Mouse (Mus musculus): Measurements from ENCODE around the gene Cped1.
"Not testable (repeated sequence)": the region's sequence is repeated elsewhere in the genome, so short reads cannot be mapped to it uniquely, and the experiment has no call there.

The Cped1 gene

DNA sequence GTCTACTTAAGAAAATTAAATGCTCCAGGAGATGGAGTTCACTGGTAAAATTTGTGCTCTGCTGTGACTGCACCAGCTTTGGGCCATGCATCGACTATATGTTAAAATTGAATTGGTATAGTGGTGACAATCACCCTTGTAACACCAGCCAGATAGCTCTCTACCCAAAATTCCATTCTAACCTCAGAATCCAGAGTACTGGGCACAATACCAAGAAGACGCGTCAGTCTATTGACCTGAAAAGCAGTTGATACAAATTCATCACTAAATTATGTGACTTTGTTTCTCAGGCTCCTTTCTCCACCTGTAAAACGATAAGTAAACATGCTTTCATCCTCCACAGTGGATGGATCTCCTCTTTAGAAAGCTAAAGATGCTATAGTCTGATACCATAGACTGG lies 238.6 kb downstream of the Cped1 start:
- DNase-seq (ENCODE audit: low read depth, low spot score): no peak

DNA sequence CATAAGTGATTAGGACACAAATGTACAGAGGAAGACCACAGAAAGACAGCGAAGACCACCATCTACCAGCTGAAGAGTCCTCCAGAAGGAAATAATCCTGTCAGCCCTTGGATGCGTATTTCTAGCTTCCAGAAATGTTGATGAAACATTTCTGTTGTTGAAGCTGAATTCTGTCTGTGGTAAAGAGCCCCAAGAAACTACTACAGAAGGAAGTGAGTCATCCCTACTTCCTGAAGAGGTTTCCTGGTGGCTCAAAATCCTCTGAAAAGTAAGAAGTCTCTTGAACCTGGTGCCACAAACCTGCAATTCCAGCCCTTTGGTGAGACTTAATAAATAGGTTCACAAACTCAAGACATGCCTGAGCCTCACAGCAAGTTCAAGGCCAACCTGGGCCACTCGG lies 245.5 kb downstream of the Cped1 start:
- no peak for DNase-seq (ENCODE audit: low read depth, low spot score)

DNA sequence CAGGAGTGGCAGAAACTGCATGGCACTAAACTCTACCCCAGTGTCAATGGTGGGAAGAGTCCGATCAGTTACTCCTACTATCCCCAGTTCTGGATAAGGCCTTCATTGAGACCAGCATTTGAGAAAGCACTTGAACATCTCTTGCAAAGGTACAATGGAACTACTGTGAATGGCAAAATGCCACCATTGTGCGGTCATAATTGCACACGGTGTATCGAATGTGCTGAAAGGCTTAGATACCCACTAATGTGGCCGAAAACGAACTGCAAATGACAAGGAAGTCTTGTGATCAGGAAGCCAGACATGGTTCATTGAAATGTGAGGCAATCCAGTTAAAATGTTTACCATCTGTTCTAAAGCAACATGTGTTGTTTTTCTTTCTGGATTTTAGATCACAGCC lies 247.8 kb downstream of the Cped1 start:
- DNase-seq (ENCODE audit: low read depth, low spot score): no peak

DNA sequence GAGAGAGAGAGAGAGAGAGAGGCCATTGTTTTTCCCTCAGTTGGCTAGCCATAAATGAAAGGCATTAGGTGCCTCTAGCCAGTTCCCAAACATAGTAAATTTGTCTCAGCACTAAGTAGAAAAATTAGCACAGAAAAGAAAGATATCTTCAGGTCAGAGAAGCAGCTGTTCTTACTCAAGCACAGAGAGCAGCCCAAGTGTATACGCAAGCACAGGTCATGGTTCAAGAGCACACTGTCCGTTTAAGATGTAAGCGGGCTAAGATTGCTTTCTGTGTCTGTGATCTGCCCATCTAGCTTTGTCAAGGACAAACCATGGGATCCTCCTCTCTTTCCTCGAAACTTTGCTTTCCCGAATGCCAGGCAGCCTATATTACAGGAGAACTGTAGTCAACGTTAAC lies 249.4 kb downstream of the Cped1 start:
- DNase-seq (ENCODE audit: low read depth, low spot score): no peak

DNA sequence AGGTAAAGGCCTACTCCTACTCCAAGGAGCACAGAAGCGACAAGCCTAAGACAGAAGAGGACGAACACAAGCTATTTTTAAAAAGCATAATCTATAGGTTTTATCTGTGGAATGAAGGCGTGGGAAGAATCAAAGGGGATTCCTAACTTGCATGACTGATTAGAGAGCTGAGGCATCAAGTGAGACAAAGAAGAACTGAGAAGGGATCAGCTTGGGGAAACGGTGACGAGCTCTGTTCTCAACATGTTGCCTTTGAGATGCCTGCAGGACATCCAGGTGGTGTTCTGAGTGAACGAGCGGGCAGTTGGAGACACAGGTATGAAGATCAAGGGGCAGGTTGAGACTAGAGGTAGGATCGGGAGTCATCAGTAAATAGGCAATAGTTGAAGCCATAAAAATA lies 257.6 kb downstream of the Cped1 start:
- no peak for DNase-seq (ENCODE audit: low read depth, low spot score)

DNA sequence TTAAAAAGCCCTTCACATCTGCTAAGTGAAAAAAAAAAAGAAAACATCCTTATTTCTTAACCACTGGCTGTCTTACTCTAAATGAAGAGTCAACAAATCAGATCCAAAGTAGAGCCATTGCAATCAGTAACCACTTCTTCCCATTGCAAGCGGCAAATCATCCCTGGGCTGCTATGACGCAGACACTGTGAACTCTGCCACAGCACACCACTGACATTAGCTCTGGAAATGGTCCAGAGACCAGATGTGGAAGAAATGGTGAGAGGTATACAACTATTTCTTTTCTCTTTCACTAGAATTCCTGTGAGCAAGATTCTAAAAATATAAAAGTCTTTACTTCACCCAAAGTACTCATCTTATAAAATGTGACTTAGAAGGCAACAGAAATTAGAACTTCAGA lies 261.0 kb downstream of the Cped1 start:
- DNase-seq (ENCODE audit: low read depth, low spot score): no peak

DNA sequence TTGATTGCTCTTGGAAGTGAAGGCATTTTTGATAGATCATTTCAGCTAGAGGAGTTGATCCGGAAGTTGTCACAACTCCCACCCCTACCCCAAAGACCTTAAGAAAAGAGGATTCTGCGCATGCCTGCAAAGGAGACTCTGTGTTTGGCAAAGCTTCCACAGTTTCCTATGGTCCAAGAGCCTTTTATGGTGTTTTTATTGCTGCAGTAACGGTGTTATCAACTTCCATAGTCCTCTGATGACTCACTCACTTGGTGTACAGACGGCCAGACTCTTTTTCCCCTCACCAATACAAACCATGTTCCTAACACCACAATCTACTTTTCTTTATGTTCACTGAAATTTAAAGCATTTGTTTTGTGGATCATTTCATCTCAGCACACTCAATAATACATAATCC lies 273.1 kb downstream of the Cped1 start:
- no peak for DNase-seq (ENCODE audit: low read depth, low spot score)

DNA sequence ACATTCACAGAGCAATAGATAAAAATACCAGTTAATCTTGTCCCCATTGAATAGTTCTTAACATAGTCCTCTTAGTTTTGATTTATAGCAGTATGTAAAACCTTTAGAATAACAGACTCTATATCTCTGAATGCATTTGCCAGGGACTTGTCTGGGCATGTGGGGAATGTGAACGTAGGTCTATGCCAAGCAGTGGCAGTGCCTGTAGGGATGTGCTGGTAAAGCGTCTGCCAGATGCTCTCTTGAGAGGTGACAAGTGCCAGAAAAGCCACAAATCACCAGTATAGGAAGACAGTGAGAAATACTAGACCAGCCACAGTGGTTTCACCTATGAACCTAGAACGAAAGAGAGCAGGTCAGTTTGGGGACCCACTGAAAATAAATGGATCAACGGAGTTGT lies 276.8 kb downstream of the Cped1 start:
- DNase-seq (ENCODE audit: low read depth, low spot score): no peak

DNA sequence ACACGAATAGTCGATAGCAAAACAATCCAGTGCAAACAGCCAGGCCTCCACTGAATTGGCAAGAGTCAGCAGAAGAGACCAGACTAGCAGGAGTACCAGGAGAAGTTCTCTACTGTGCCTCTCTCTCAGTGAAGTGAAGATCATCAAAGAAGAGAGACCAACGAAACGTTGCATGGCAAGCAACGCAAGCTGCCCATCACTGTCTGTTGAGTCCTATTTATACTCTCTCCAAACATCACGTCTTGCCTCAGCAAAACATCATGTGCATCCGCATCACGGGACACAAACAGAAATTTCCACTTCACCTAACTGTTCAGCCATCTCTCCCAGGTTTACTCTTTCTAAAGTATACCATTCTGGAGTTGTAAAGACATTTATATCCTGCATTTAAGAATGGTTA lies 278.4 kb downstream of the Cped1 start:
- not testable (repeated sequence) for DNase-seq (ENCODE audit: low read depth, low spot score)

DNA sequence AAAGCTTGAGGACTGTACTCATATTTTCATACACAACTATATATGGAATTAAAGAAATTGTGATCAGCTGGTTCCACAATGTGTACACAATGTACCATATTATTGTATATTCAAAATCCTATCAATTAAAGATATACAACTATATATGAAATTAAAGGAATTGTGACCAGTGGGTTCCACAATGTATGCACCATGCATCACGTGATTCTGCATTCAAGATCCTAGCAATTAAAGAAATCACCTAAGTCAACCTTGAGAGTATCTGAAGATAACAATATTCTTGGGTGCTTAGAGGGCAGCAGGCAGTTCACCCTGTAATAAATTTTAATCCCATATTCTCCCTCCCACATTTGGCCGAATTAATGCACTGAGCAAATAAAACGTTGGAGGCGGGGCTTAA lies 280.3 kb downstream of the Cped1 start:
- DNase-seq (ENCODE audit: low read depth, low spot score): no peak

DNA sequence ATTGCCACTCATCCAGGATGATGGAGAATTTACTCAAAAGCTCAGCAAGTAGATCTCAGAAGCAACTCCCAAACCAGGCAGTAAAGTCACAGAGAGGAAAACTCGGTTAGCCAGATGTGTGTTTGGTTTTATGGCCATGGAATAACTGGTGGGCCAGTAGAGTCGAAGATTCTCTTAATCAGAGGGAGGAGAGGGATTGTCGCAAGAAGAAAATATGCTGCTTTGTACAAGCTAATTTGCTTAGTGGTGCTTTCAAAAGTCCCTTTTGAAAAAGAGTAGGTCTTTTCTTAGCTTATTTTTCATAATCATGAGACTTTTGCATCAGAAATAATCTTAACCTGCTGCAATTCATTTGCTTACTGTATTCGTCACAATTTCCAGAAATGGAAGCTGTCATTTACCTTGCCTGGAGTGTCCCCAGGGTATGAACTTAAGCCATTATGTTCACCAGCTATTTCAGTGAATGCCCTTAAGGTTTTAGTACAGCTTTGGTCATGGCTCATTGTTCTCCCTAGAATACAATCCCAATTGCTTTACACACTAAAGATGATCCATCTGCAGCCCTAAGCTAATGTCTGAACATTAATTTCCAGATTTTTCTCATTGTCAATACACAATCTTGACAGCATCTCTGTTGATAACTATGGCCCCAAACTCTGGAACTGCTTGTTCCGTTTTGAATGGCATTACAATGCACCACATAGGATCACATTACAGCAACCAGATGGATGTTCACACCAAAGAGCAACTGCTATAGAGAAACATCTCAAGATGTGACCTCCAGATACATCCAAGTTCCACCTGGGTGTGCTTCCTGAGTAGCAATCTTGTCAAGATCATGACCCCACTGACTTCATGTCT lies 282.3 kb downstream of the Cped1 start:
- no peak for DNase-seq (ENCODE audit: low read depth, low spot score)

DNA sequence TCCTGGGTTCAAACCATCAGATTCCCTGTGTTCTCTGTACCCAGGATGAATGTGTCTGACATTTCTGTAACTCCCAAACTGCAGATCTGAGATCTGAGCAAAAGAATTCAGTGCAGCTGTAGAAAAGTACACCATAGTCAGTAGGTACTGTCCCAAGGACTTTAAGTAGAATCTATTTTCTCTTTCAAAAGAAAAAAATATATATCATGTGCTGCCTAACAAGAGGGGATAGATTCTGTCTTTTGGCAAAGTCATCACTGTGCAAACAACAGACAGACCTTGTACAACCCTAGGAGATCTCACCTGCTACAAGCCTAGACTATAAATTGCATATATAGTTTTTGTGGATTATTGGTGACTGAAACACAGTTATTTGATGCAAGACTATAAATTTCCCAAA lies 283.0 kb downstream of the Cped1 start:
- DNase-seq (ENCODE audit: low read depth, low spot score): no peak

DNA sequence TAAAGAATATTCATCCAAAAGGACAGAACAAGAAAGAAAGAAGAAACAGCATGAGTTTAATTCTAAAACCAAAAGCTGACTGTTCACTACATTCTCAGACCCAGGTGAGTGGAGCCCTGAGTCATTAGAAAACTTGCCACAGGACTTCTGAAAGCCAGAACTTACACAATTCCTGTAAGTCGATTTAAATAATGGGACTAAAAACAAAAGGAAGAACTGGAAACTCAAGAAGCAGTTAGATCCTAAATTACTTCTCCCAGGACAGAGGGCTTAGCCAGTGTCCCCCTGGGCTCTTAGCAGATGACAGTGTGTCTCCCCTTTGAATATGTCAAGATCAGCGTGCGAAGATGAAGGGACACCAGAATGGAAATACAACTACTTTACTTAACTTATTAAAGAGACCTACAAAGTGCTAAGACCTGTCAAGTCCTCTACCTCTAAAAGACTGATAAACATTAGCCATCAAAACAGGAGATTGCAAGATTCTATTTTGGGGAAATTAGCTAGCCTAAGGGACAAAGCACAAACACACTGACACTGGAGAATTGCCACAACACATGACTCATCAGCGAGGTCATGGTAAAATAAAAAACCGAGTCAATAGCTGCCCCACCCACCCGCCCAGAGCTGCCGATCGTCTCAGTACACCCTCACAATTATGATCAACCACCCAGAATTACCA lies 284.3 kb downstream of the Cped1 start:
- no peak for DNase-seq (ENCODE audit: low read depth, low spot score)

DNA sequence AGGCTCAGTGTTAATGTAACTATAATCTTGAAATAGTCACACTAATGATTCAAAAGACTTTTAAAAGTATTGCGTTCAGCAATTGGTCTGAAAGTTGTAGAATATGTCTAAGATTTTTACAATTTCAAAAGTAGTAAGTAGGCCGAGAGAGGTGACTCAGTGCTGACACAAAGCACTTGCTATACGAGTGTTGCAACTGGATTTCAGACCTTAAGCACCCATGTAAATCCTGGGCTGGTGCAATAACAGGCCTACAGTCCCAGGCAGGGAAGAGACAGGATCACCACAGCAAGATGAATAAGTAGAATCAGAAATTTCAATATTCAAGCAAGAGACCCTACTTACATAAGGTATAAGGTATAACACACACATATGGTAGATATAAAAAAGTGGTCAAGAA lies 292.2 kb downstream of the Cped1 start:
- no peak for DNase-seq (ENCODE audit: low read depth, low spot score)

DNA sequence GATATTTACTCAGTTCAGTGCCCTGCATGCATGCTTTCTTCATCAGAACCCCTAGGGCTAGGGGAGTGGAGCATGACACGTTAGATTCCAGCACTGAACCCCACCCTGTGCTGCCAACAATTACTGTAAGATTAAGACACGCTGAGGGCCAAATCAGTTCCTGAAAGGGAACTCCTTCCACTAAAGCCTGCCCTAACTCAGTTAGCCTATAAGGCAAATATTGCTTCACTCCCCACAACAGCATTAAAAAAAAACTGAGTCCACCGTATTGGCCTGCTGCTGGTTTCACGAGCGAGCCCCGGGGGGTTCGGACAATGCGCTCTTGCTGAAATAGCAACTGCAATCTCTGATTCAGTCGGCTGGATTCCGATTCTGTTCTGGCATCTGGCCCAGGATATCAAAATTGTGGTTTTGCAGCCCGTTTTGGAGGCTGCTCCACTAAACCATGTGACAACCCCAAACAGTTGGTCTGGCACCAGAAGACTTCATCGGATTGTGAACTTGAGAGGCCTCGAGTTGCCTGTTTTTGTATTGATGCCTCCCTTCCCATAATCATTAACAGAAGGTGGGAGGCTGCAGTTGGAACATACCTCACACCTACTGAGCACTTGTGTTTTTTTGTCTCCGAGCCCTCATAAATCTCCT lies 294.6 kb downstream of the Cped1 start:
- no peak for DNase-seq (ENCODE audit: low read depth, low spot score)

DNA sequence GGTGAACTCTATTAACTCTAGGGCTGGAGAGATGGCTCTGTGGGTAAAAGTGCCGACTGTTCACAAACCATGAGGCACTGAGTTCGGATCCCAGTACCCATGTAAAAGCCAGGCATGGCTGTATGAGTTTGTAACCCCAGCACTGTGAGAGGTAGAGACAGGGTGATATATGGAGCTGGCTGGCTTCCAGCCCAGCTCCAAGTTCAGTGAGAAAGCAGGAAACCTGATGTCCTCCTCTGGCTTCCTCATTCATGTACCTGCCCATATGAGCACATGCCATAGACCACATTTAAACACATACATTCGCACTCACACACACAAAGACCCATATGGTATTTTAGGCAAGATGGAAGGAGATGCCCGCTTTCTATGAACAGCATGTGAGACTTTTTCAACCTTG lies 296.7 kb downstream of the Cped1 start:
- no peak for DNase-seq (ENCODE audit: low read depth, low spot score)

DNA sequence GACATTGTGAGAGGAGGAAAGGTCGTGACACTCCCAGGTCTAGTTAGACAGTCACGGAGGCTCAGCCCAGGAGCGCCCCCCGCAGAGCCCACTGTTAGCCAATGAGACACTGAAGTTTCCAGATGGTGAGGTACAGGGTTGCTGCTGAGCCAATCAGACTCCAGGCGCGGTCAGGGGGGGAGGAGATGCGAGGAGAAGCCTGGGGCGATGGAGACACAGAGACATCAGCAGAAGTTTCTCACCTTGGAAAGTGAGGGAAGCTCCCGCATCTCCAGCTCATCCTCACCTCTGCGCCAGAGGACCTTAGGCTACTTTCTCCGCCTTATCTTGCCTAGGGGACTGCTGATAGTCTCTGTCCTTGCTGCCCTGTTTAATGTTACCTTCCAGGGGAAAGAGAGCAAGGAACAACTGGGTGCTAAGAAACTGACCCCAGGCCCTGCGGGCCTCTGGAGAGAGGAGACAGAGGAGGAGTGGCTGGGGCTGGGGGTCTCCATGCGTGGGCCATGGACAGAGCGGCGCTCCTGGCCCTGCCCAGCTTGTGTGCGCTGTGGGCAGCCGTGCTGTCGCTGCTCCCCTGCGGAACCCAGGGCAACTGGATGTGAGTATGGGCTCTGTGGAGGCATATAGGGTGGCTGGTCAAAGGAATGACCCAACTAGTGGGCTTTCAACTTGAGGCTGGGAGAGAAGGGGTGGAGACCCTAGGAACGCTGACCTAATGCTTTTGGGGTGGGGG lies 302.5 kb downstream of the Cped1 start, which contains the start of gene Wnt16:
Gene Wnt16, plus strand, starts transcription at position 224 of the 733 bp plus-strand sequence.
- peak; percentile 6 for DNase-seq (ENCODE audit: low read depth, low spot score)

DNA sequence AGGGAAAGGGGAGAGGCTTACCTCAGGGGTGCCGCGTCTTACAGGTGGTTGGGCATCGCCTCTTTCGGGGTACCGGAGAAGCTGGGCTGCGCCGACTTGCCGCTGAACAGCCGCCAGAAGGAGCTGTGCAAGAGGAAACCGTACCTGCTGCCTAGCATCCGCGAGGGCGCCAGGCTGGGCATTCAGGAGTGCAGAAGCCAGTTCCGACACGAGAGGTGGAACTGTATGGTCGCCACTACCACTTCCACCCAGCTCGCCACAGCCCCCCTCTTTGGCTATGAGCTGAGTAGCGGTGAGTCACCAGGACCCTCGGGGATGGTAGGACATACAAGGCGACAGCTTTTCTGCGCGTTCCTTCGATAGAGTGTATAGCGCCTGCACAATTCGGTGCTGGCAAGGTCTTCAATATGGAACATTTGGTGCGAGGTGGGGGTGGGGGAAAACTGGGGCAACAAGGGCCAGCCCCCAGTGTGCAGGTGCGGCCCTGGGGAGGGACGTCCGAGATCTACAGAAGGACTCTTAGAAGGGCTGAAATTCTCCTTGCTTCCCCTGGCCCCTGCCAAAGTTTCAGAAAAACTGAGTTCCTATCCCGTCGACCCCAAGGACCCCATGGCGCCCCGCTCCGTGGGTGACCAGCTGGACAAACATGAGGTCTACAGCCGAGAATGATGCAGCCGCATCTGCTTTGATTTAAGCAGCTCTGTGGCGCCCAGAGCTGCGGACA lies 303.2 kb downstream of the Cped1 start:
- DNase-seq (ENCODE audit: low read depth, low spot score): peak; percentile 21

DNA sequence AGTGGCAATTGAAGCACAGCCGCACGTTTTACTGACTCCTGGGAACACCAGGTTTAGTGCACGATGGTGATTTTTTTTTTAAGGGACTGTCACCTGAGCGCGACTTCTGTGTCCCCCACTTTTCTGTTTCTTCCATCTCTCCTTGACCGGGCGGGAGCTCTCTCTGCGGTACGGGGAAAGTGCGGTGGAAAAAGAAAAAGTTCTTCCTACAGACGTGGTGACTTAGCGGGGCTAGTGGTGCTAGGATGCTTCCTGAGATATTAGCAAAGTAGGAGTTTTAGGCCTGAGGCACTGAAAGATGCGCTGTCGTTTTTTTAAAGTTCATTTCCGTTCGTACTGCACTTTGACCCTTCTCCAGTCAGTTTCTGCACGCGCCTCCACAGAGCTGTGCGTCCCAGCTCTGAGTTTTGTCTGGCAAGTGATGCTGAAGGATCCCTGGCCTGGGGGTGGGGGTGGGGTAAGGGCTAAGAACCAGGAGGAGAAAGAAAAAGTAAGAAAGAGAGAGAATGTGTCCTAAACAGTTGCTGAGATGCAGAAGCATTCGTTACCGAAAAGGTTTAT lies 303.8 kb downstream of the Cped1 start:
- DNase-seq (ENCODE audit: low read depth, low spot score): no peak

DNA sequence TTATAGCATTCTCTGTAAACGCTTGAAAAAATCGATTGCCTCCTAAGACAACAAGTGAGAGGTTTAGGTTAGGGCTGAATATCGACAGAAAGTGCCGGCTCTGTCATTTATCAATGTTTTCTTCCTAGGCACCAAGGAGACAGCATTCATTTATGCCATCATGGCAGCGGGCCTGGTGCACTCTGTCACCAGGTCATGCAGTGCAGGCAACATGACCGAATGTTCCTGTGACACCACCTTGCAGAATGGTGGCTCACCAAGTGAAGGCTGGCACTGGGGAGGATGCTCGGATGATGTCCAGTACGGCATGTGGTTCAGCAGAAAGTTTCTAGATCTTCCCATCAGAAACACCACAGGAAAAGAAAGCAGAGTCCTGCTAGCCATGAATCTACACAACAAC lies 305.1 kb downstream of the Cped1 start:
- DNase-seq (ENCODE audit: low read depth, low spot score): no peak

DNA sequence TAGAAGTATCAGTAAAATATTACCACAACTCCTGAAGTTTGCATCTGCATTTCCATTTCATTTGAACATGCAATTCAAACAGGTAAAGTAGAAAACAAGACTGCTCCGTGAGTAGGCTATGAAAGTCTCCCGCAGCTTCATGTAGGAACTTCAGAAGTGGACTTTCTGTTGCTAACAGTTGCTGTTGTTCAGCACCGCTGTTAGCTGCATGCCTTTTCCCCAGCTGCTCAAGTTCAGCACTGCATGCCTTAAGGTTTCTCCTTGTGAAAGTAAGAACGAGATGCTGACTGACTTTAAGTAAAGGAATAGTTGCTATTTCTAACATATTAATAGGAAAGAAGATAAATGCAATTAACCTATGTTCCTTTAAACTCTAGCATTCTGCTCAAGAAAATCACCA lies 306.3 kb downstream of the Cped1 start:
- no peak for DNase-seq (ENCODE audit: low read depth, low spot score)
